Mouse (Mus musculus): Measurements from ENCODE around the gene Gm3164. TPM values are rescaled to one million over a fixed set of nuclear protein-coding genes. Genes with fewer than 3 reads are reported as not detected.
"Not testable (repeated sequence)": the region's sequence is repeated elsewhere in the genome, so short reads cannot be mapped to it uniquely, and the experiment has no call there.

Gene Gm3164
- total RNA-seq (2021): not detected

- intact Hi-C loops (cut with DNase I): not testable (repeated sequence)
- DNase-seq (ENCODE audit: low spot score): peak; percentile 73
Measured at GRCm38 (mm10) chr14:4414965-4415835, at the start of gene Gm3164. Gene Gm3164 (plus strand): TSS chr14:4415448.

DNA sequence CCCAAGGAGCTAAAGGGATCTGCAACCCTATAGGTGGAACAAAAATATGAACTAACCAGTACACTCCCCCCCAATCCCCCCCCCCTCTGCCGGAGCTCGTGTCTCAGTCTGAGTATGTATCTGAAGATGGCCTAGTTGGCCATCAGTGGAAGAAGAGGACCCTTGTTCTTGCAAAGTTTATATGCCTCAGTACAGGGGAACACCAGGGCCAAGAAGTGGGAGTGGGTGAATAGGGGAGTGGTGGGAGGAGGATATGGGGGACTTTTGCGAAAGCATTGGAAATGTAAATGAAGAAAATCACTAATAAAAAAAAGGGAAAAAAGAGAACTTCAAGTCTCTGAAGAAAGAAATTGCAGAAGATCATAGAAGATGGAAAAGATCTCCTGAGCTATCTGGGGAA, 46.3 kb upstream of the Gm3164 start:
- intact Hi-C loops (cut with DNase I); DNase-seq (ENCODE audit: low spot score): not testable (repeated sequence)

DNA sequence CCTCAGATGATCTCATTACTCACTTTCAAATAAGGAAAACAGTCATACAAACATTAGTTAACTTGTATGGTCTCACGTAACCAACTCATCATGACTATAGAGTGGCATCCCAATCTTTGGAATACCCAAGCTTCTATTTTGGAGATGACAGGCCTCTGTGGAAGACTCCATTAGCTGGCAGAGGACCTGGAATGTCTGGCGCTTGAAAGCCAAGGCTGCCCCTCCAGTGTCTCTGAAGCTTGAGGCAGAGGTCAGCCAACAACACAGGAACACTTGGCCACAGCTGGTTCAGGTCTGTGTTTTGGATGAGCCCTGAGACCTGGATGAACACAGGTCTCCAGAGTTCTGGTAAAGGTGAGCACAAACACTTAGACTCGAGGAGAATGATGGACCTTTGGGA, 45.6 kb upstream of the Gm3164 start:
- DNase-seq (ENCODE audit: low spot score); intact Hi-C loops (cut with DNase I): not testable (repeated sequence)

DNA sequence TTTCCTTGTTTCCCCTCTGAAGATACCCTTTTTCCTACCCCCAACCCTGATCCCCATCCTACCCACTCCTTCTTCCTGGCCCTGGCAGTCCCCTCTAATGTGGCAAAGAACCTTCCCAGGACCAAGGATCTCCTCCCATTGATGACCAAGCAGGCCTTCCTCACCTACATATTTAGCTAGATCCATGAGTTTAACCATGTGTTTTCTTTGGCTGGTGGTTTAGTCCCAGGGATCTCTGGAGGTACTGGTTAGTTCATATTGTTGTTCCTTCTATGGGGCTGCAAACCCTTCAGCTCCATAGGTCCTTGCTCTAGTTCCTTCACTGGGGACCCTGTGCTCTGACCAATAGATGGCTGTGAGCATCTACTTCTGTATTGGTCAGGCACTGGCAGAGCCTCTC, 37.4 kb upstream of the Gm3164 start:
- DNase-seq (ENCODE audit: low spot score); intact Hi-C loops (cut with DNase I): not testable (repeated sequence)

DNA sequence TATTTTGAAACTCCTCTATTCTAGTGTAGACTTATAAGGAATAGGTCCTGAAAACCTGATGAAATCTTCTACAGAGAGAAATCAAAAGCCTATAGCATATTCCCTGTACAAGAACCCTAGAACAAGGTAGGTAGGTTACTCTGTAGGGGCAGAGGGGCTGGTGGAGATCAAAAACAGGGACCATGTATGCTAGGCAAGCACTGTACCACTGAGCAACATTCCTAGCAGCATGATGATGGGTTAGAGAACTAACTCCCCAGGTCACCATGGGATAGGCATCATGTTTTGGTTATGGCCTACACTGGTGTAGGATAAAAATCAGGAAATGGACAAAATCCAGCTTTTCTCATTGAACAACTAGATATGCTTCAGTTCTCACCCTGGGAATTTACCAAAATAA, 29.6 kb upstream of the Gm3164 start:
- not testable (repeated sequence) for DNase-seq (ENCODE audit: low spot score)

DNA sequence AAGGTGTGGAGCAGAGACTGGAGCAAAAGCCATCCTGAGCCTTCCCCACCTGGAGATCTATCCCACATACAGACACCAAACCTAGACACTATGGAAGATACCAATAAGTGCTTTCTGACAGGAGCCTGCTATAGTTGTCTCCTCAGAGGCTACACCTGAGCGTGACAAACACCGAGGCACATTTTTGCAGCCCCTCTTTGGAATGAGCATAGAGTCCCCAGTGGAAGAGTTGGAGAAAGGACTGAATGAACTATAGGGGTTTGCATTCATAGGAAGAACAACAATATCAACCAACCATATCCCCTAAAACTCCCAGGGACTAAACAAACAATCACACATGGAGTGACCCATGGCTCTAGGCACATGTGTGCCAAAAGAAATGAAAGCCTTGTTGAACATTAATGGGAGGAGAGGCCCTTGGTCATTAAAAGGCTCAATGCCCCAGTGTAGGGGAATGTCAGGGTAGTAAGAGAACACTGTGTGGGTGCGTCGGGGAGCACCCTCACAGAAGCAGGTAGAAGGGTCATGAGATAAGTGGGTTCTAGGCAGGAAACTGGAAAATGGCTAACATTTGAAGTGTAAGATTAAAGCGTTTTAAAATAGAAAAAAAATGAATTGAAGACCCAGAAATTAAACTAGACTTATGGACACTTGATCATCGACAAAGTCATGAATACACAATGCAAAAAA, 22.3 kb upstream of the Gm3164 start:
- DNase-seq (ENCODE audit: low spot score); intact Hi-C loops (cut with DNase I): not testable (repeated sequence)

More for the DNA sequence above, 29.6 kb upstream of the Gm3164 start:
- intact Hi-C loops (cut with DNase I): not testable (repeated sequence)

DNA sequence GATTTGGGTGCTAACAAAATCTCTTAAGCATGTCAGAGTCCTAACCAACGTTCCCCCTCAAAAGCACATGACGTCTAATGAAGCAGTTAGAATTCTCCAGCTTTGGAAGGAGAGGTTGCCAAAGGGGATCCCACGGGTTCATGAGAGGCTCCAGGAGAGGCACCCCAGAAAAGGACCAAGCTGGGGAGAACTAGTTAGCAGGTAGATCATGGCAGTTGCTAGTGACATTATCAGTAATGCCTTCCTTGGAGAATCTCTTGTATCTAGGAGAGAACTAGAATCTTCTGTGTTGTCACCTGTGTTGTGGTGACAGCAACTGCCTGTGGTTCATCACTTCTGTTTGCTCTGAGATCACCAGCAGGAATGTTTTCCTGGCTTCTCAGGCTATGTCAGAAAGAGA, 18.0 kb upstream of the Gm3164 start, which contains the start of gene Gm3159:
TSS of gene Gm3159 (plus strand) at position 301 of the 400 bp plus-strand sequence.
- intact Hi-C loops (cut with DNase I); DNase-seq (ENCODE audit: low spot score): not testable (repeated sequence)

DNA sequence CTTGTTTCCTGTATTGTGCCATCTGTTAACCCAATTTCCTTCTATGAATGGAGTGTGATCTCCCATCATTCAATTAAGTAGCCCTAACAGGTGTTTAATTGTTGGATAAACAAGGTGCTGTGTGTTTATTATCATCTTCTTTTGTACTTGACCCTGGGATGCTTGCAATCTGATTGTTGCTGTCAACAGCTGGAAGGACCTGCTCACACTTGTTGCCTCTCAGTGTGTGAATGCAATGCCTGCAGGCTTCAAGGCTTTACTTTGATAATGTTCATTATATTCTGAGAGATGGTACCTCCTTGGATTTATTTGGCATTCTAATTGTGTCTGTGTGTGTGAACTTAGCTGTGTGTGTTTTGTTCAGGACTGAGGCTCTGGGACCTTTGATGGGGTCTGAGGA, 16.6 kb upstream of the Gm3164 start:
- DNase-seq (ENCODE audit: low spot score); intact Hi-C loops (cut with DNase I): not testable (repeated sequence)

GRCm38 (mm10) chr14:4400115-4400789, 15.0 kb upstream of the Gm3164 start:
- DNase-seq (ENCODE audit: low spot score); intact Hi-C loops (cut with DNase I): not testable (repeated sequence)

- intact Hi-C loops (cut with DNase I); DNase-seq (ENCODE audit: low spot score): not testable (repeated sequence)
Measured at GRCm38 (mm10) chr14:4401245-4401644, 14.0 kb upstream of the Gm3164 start.

DNA sequence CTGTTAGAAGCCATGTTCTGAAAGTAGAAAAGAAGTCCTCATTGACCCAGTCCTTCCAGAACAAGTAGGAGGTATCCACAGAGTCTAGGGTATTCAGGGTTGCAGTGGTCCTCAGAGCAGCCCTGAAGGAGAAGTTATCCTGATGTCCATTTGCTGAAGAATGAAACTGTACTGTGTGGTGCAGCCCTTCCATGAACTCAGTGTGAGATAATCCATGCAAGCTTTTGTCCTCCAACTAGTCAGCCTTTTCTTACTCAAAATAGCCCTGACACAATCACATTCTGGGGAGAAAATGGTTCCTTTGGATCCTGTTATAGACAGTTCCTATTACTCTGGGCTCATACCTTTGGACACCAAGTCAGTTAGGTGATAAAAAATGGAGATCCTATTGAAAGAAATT, 11.4 kb upstream of the Gm3164 start:
- DNase-seq (ENCODE audit: low spot score); intact Hi-C loops (cut with DNase I): not testable (repeated sequence)

GRCm38 (mm10) chr14:4409939-4410338, 5.3 kb upstream of the Gm3164 start:
- intact Hi-C loops (cut with DNase I); DNase-seq (ENCODE audit: low spot score): not testable (repeated sequence)

- DNase-seq (ENCODE audit: low spot score); intact Hi-C loops (cut with DNase I): not testable (repeated sequence)
Measured at GRCm38 (mm10) chr14:4430692-4431091, 15.4 kb downstream of the Gm3164 start, which contains the start of gene Gm3173. Gene Gm3173 (plus strand): TSS chr14:4430992.

- DNase-seq (ENCODE audit: low spot score); intact Hi-C loops (cut with DNase I): not testable (repeated sequence)
Measured at GRCm38 (mm10) chr14:4481445-4481844, 66.2 kb downstream of the Gm3164 start, which contains the start of gene Gm3182. Gene Gm3182 (plus strand): TSS chr14:4481745.

Other genes starting within 250 kb of the Gm3164 start
- gene Gm2974, start 232.9 kb upstream of the Gm3164 start, total RNA-seq (2021): not detected
- not detected for gene Gm3138, start 165.8 kb upstream of the Gm3164 start, total RNA-seq (2021)
- gene Gm3149, start 98.2 kb upstream of the Gm3164 start, total RNA-seq (2021): not detected
- gene 2610042L04Rik, start 80.7 kb upstream of the Gm3164 start, total RNA-seq (2021): not detected
- not detected for gene Gm3159, start 17.9 kb upstream of the Gm3164 start, total RNA-seq (2021)
- not detected for gene Gm3173, start 15.5 kb downstream of the Gm3164 start, total RNA-seq (2021)
- gene Gm3182, start 66.3 kb downstream of the Gm3164 start, total RNA-seq (2021): not detected
- gene Gm3047, start 140.0 kb downstream of the Gm3164 start, total RNA-seq (2021): not detected
- not detected for gene Gm8159, start 216.9 kb downstream of the Gm3164 start, total RNA-seq (2021)
- not detected for gene Gm3239, start 248.7 kb downstream of the Gm3164 start, total RNA-seq (2021)